Mouse (Mus musculus) liver, embryonic 13.5 days (tissue): Measurements from ENCODE around the gene Galnt3. TPM values are rescaled to one million over a fixed set of nuclear protein-coding genes. Genes with fewer than 3 reads are reported as not detected.

ENCODE experiments used
- ATAC-seq: fragments of 200-750 bp; cut with Nextera tagmentation; 2 replicates; pipeline ENCODE4 v1.8.0; 2017; ENCODE audit warnings: low read depth, mild to moderate bottlenecking, moderate number of reproducible peaks, moderate library complexity
- DNase-seq: peaks from one replicate; pipeline ENCODE4 v3.0.0; 2022
- H3K27ac ChIP-seq: fragments of 300-500 bp; sonication (generic); 2 replicates; pipeline ENCODE4 v1.5.1; 2015; ENCODE audit warnings: moderate library complexity, mild to moderate bottlenecking, inconsistent platforms
- H3K27me3 ChIP-seq: fragments of 300-500 bp; sonication (generic); 2 replicates; pipeline ENCODE4 v1.6.1; 2015; ENCODE audit warnings: mild to moderate bottlenecking, inconsistent platforms
- H3K36me3 ChIP-seq: fragments of 300-500 bp; sonication (generic); 2 replicates; pipeline ENCODE4 v1.6.1; 2015; ENCODE audit warnings: mild to moderate bottlenecking, inconsistent platforms
- H3K4me1 ChIP-seq: fragments of 300-500 bp; sonication (generic); replicated peaks from 2 replicates; pipeline ENCODE4 v1.6.1; 2015; ENCODE audit warnings: inconsistent platforms
- H3K4me2 ChIP-seq: fragments of 300-500 bp; sonication (generic); 2 replicates; pipeline ENCODE4 v1.6.1; 2015; ENCODE audit warnings: inconsistent platforms, mild to moderate bottlenecking, moderate library complexity
- H3K4me3 ChIP-seq: fragments of 300-500 bp; sonication (generic); replicated peaks from 2 replicates; pipeline ENCODE4 v1.5.1; 2015; ENCODE audit warnings: mild to moderate bottlenecking, inconsistent platforms
- H3K9ac ChIP-seq: fragments of 300-500 bp; sonication (generic); 2 replicates; pipeline ENCODE4 v1.6.1; 2015; ENCODE audit warnings: mild to moderate bottlenecking, inconsistent platforms
- H3K9me3 ChIP-seq: fragments of 300-500 bp; sonication (generic); replicated peaks from 2 replicates; pipeline ENCODE4 v1.6.1; 2016; ENCODE audit warnings: inconsistent platforms
- WGBS: fragments of 180-500 bp; shearing (Covaris S2); methylation state at CpG from one replicate; pipeline ENCODE4 v1.1.7; 2015; ENCODE audit not compliant: insufficient replicate concordance; 5-methylcytosine and 5-hydroxymethylcytosine counted together
- polyA plus RNA-seq: library from polyadenylated mRNA; unstranded; fragments of >200 nt; fragmentation: Nextera tagmentation; extraction: Ambion mirVana; gene quantifications from 2 replicates; pipeline ENCODE4 v1.2.1, GENCODE M21; 2015

Gene Galnt3
- polyA plus RNA-seq, 1 experiment from 2014 or later: 0.23 TPM

GRCm38 (mm10) chr2:66103740-66104436, 20.9 kb downstream of the Galnt3 start:
- Histone ChIP-seq H3K27ac (no peak overlapping the region), H3K4me3 (no peak overlapping the region), H3K9me3 (no peaks in the 10 kb centered on the region), H3K4me1 (no peaks in the 10 kb centered on the region), H3K4me2 (no peak overlapping the region), H3K36me3 (no peaks in the 10 kb centered on the region), H3K9ac (no peak overlapping the region), H3K27me3 (no peaks in the 10 kb centered on the region)
- DNase-seq (no peak), ATAC-seq (no peak)
- WGBS: 52% methylated on average over 10 of the region's 10 CpGs

DNA sequence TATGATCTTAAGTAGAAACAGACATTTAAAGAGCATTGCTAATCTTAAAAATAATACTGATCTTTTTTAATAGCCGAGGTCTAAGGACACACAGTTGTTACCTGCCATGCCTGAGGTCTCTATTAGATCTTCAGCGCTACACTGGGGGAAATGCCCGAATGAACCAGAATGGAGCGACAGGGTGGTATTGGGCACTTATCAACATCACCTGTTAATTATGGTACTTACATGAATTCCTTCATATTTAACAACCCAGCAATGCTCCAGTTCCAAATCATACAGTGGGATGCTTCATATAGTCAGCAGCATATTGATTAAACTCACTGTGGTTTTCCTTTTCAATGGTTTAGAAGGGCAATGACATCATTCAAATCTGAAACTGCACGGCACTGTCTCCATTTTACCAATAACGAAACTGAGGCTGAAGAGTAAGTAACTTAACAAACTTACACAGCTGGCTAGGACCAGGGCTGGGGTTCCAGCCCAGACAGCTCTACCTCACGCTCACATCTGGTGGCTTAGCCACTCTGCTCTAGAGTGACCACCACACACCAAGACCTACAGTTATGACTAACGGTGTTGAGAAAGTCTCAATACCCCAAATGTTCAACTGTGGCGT, 23.0 kb downstream of the Galnt3 start:
- ATAC-seq (no peak), DNase-seq (no peak)
- H3K27me3 ChIP-seq: no peaks in the 10 kb centered on the region
- H3K9me3 ChIP-seq: no peaks in the 10 kb centered on the region
- no peaks in the 10 kb centered on the region for H3K4me1 ChIP-seq
- H3K9ac ChIP-seq: no peak overlapping the region
- H3K36me3 ChIP-seq: no peaks in the 10 kb centered on the region
- H3K4me2 ChIP-seq: no peak overlapping the region
- H3K4me3 ChIP-seq: no peak overlapping the region
- WGBS: 78% methylated on average over 9 of the region's 9 CpGs
- H3K27ac ChIP-seq: no peak overlapping the region

- Histone ChIP-seq H3K9me3 (no peaks in the 10 kb centered on the region), H3K9ac (no peak overlapping the region), H3K4me3 (no peak overlapping the region), H3K36me3 (no peaks in the 10 kb centered on the region), H3K27me3 (no peaks in the 10 kb centered on the region), H3K4me1 (no peaks in the 10 kb centered on the region), H3K4me2 (no peak overlapping the region), H3K27ac (no peak overlapping the region)
- ATAC-seq (no peak), DNase-seq (no peak)
- WGBS: 60% methylated on average over 17 of the region's 17 CpGs
Measured at GRCm38 (mm10) chr2:66100671-66101351, 24.0 kb downstream of the Galnt3 start.

GRCm38 (mm10) chr2:66100239-66100638, 24.6 kb downstream of the Galnt3 start:
- Histone ChIP-seq H3K4me1 (no peaks in the 10 kb centered on the region), H3K36me3 (no peaks in the 10 kb centered on the region), H3K27me3 (no peaks in the 10 kb centered on the region), H3K4me3 (no peak overlapping the region), H3K27ac (no peak overlapping the region), H3K9ac (no peak overlapping the region), H3K4me2 (no peak overlapping the region), H3K9me3 (no peaks in the 10 kb centered on the region)
- WGBS: 76% methylated on average over 7 of the region's 7 CpGs
- DNase-seq (no peak), ATAC-seq (no peak)

GRCm38 (mm10) chr2:66094622-66095181, 30.1 kb downstream of the Galnt3 start:
- 66% methylated on average over 4 of the region's 4 CpGs for WGBS
- Histone ChIP-seq H3K27ac (no peak overlapping the region), H3K27me3 (no peaks in the 10 kb centered on the region), H3K4me2 (no peak overlapping the region), H3K4me1 (no peaks in the 10 kb centered on the region), H3K9me3 (no peaks in the 10 kb centered on the region), H3K4me3 (no peak overlapping the region), H3K36me3 (no peaks in the 10 kb centered on the region), H3K9ac (no peak overlapping the region)
- ATAC-seq: no peak
- DNase-seq: no peak

GRCm38 (mm10) chr2:66091296-66091695, 33.5 kb downstream of the Galnt3 start:
- no peak for ATAC-seq

DNA sequence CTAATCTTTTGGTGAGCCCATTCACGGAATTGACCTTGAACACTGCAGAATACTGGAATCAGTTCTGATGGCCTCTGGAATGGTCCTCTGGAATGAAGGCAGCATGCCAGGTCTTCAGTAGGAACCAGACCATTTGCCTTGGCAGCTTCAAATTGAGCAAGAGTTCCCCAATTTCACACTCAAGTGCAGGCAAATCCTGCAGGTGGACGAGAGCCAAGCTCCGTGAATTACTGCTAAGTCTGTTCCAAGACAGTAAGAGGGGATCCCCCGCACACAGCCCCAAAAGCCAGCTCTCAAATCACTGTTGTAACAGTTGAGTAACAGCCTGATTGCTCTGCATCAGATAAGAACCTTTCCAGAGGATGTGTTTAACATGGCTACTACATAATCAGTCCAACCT, 42.9 kb downstream of the Galnt3 start:
- no peak overlapping the region for H3K4me2 ChIP-seq
- H3K9me3 ChIP-seq: no peaks in the 10 kb centered on the region
- ATAC-seq (no peak), DNase-seq (no peak)
- H3K4me1 ChIP-seq: no peaks in the 10 kb centered on the region
- 60% methylated on average over 4 of the region's 4 CpGs for WGBS
- no peak overlapping the region for H3K9ac ChIP-seq
- no peaks in the 10 kb centered on the region for H3K27me3 ChIP-seq
- no peak overlapping the region for H3K27ac ChIP-seq
- H3K4me3 ChIP-seq: no peak overlapping the region
- no peaks in the 10 kb centered on the region for H3K36me3 ChIP-seq

More at GRCm38 (mm10) chr2:66091296-66091695, 33.5 kb downstream of the Galnt3 start:
- no peak for DNase-seq
- Histone ChIP-seq H3K27me3 (no peaks in the 10 kb centered on the region), H3K36me3 (no peaks in the 10 kb centered on the region), H3K4me3 (no peak overlapping the region), H3K27ac (no peak overlapping the region), H3K9me3 (no peaks in the 10 kb centered on the region), H3K4me2 (no peak overlapping the region), H3K4me1 (no peaks in the 10 kb centered on the region), H3K9ac (no peak overlapping the region)
- 53% methylated on average over 5 of the region's 5 CpGs for WGBS

- H3K4me3 ChIP-seq: no peak overlapping the region
- DNase-seq (no peak), ATAC-seq (no peak)
- H3K9ac ChIP-seq: no peak overlapping the region
- H3K27me3 ChIP-seq: no peaks in the 10 kb centered on the region
- no peak overlapping the region for H3K27ac ChIP-seq
- no peaks in the 10 kb centered on the region for H3K4me1 ChIP-seq
- no peaks in the 10 kb centered on the region for H3K36me3 ChIP-seq
- H3K4me2 ChIP-seq: no peak overlapping the region
- no peaks in the 10 kb centered on the region for H3K9me3 ChIP-seq
- 62% methylated on average over 2 of the region's 2 CpGs for WGBS
Measured at GRCm38 (mm10) chr2:66080731-66081130, 44.1 kb downstream of the Galnt3 start.

DNA sequence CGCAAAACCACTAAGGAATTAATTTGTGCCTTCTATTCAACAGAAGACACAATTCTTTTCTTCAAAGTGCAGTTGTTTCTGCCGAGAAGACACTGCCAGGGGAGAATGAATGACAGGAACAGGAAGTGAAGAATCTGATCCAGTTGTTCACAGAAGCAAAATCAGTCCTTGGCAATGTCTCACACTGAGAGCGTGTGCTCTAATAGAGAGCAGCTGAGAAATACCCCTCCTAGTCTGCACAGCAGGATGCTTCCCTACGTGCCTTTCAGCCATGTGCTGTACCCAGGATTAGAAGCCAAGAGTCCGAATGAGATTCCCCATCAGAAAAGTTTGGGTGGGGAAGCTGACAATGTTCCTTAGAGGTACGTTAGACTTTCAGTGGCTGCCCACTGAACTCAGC, 55.3 kb downstream of the Galnt3 start:
- Histone ChIP-seq H3K36me3 (no peaks in the 10 kb centered on the region), H3K27ac (no peak overlapping the region), H3K27me3 (no peaks in the 10 kb centered on the region), H3K4me1 (no peaks in the 10 kb centered on the region), H3K4me3 (no peak overlapping the region), H3K4me2 (no peak overlapping the region), H3K9ac (no peak overlapping the region), H3K9me3 (no peaks in the 10 kb centered on the region)
- no peak for ATAC-seq
- DNase-seq: no peak
- 39% methylated on average over 6 of the region's 6 CpGs for WGBS

DNA sequence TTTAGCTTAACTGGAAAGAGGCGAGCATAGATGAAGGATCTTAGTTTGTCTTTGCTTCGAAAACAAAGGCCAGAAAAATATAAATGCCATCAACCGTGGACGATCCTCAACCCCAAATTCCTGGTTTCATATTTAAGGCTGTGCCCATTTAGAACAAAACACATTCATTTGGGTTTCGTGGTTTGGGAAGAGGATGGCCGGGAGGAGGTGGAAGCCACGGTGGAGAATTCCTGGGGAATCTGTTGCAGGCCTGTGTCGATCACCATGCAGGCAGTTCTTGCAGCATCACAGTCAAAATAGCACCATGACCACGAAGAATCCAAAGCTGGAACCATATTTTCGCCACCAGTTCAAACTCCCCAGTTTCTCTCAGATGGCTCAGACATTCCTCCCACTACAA, 61.5 kb downstream of the Galnt3 start:
- Histone ChIP-seq H3K36me3 (no peaks in the 10 kb centered on the region), H3K9me3 (no peaks in the 10 kb centered on the region), H3K4me3 (no peak overlapping the region), H3K4me1 (no peaks in the 10 kb centered on the region), H3K27ac (no peak overlapping the region), H3K4me2 (no peak overlapping the region), H3K27me3 (no peaks in the 10 kb centered on the region), H3K9ac (no peak overlapping the region)
- DNase-seq: no peak
- 61% methylated on average over 10 of the region's 10 CpGs for WGBS
- no peak for ATAC-seq

DNA sequence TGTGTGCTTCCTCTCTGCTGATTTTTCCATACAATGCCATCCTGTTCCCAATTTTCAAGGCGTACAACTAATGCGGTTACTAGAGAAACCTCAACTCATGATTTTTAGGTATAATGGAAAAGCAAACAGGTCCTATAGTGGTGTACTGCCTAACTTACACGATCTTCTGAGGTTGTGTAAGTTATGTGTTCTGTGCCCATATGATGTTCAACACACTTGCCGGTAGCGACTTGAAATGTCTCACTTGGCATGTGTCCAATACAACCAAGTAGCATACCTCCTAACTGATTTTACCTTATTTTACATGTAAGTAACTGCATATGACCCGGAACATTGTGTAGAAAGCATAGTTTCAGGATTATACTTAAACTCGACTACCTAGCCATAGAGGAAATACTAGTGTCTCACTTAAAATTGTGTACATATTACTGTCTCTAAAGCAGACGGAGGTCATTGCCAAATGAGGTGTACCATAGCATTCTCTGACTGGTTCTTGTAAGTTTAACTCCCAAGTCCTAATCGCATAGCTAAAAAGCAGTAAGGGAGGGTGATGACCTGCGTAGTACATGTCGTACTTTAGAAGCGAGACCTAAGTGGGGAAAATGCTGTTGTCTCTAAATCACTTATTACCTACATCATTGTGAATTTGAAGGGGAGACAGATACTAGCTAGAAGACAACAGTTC, 80.2 kb downstream of the Galnt3 start:
- no peaks in the 10 kb centered on the region for H3K27me3 ChIP-seq
- H3K4me3 ChIP-seq: no peak overlapping the region
- H3K4me1 ChIP-seq: no peaks in the 10 kb centered on the region
- H3K9me3 ChIP-seq: peaks cover 15% of the 10 kb centered on the region
- H3K9ac ChIP-seq: no peak overlapping the region
- ATAC-seq (no peak), DNase-seq (no peak)
- 0 out of 2 replicates have a peak, but pooled peaks cover 2% of the 10 kb centered on the region for H3K36me3 ChIP-seq
- no peak overlapping the region for H3K27ac ChIP-seq
- H3K4me2 ChIP-seq: no peak overlapping the region
- WGBS: 85% methylated on average over 12 of the region's 12 CpGs
